Mouse (Mus musculus): Measurements from ENCODE around the gene Synj1. TPM values are rescaled to one million over a fixed set of nuclear protein-coding genes. Genes with fewer than 3 reads are reported as not detected.
A peak's percentile ranks its signal among the peaks of the same experiment; 100 is the strongest.

Synj1 gene
- polyA plus RNA-seq, 1 experiment: 10.0 TPM

GRCm38 (mm10) chr16:90953147-90953546 lies 58.0 kb downstream of the Synj1 start:
- Histone ChIP-seq H3K4me3 (no peak overlapping the region), H3ac (ENCODE audit: control insufficient read depth, insufficient read length) (no peak overlapping the region), H3K36me3 (ENCODE audit: control insufficient read depth, insufficient read depth) (peaks cover 5% of the 10 kb centered on the region), H3K27me3 (ENCODE audit: control insufficient read depth, insufficient read depth, insufficient read length) (no peaks in the 10 kb centered on the region), H3K79me2 (ENCODE audit: control insufficient read depth, insufficient read depth) (no peaks in the 10 kb centered on the region), H3K4me2 (ENCODE audit: low read depth) (no peak overlapping the region)
- TF ChIP-seq POLR2A (IDR thresholded peaks at IDR 0.05; ENCODE audit: insufficient read length, low read depth) (no peak), USF1 (IDR thresholded peaks at IDR 0.05; ENCODE audit: low read depth) (no peak), TCF12 (IDR thresholded peaks at IDR 0.05; ENCODE audit: insufficient read depth, poor library complexity, severe bottlenecking) (no peak), MYOD1 (IDR thresholded peaks at IDR 0.05; ENCODE audit: control insufficient read depth in 1 of 3, insufficient read length in 2 of 3, low read depth in 2 of 3) (no peak), MYOG (IDR thresholded peaks at IDR 0.05; ENCODE audit: control insufficient read depth in 1 of 3, insufficient read depth in 1 of 3, insufficient read length in 2 of 3, low read depth in 2 of 3) (no peak), CEBPB (IDR thresholded peaks at IDR 0.05; ENCODE audit: insufficient read depth, poor library complexity, severe bottlenecking) (no peak), SRF (IDR thresholded peaks at IDR 0.05; ENCODE audit: control insufficient read depth, insufficient read length, low read depth) (no peak), TCF3 (IDR thresholded peaks at IDR 0.05; ENCODE audit: insufficient read length, low read depth) (no peak), REST (IDR thresholded peaks at IDR 0.05; ENCODE audit: insufficient read depth, insufficient read length) (no peak), MAX (IDR thresholded peaks at IDR 0.05; ENCODE audit: low read depth) (no peak), E2F4 (IDR thresholded peaks at IDR 0.05; ENCODE audit: insufficient read depth) (no peak), POLR2AphosphoS2 (IDR thresholded peaks at IDR 0.05; ENCODE audit: insufficient read length, low read depth) (no peak)

- Histone ChIP-seq H3K79me2 (ENCODE audit: control insufficient read depth, insufficient read depth) (no peaks in the 10 kb centered on the region), H3K4me2 (ENCODE audit: low read depth) (no peak overlapping the region), H3K27me3 (ENCODE audit: control insufficient read depth, insufficient read depth, insufficient read length) (no peaks in the 10 kb centered on the region), H3K4me3 (no peak overlapping the region), H3ac (ENCODE audit: control insufficient read depth, insufficient read length) (no peak overlapping the region), H3K36me3 (ENCODE audit: control insufficient read depth, insufficient read depth) (peaks cover 5% of the 10 kb centered on the region)
- TF ChIP-seq REST (IDR thresholded peaks at IDR 0.05; ENCODE audit: insufficient read depth, insufficient read length) (no peak), SRF (IDR thresholded peaks at IDR 0.05; ENCODE audit: control insufficient read depth, insufficient read length, low read depth) (no peak), POLR2AphosphoS2 (IDR thresholded peaks at IDR 0.05; ENCODE audit: insufficient read length, low read depth) (no peak), E2F4 (IDR thresholded peaks at IDR 0.05; ENCODE audit: insufficient read depth) (no peak), MAX (IDR thresholded peaks at IDR 0.05; ENCODE audit: low read depth) (no peak), CEBPB (IDR thresholded peaks at IDR 0.05; ENCODE audit: insufficient read depth, poor library complexity, severe bottlenecking) (no peak), MYOD1 (IDR thresholded peaks at IDR 0.05; ENCODE audit: control insufficient read depth in 1 of 3, insufficient read length in 2 of 3, low read depth in 2 of 3) (no peak), TCF12 (IDR thresholded peaks at IDR 0.05; ENCODE audit: insufficient read depth, poor library complexity, severe bottlenecking) (no peak), MYOG (IDR thresholded peaks at IDR 0.05; ENCODE audit: control insufficient read depth in 1 of 3, insufficient read depth in 1 of 3, insufficient read length in 2 of 3, low read depth in 2 of 3) (no peak), USF1 (IDR thresholded peaks at IDR 0.05; ENCODE audit: low read depth) (no peak), POLR2A (IDR thresholded peaks at IDR 0.05; ENCODE audit: insufficient read length, low read depth) (no peak), TCF3 (IDR thresholded peaks at IDR 0.05; ENCODE audit: insufficient read length, low read depth) (no peak)
Measured at GRCm38 (mm10) chr16:90950354-90950963, 60.6 kb downstream of the Synj1 start.

GRCm38 (mm10) chr16:90946977-90947376 lies 64.1 kb downstream of the Synj1 start:
- H3ac ChIP-seq (ENCODE audit: control insufficient read depth, insufficient read length): no peak overlapping the region
- H3K79me2 ChIP-seq (ENCODE audit: control insufficient read depth, insufficient read depth): no peaks in the 10 kb centered on the region
- peaks cover 13% of the 10 kb centered on the region for H3K36me3 ChIP-seq (ENCODE audit: control insufficient read depth, insufficient read depth)
- no peak overlapping the region for H3K4me2 ChIP-seq (ENCODE audit: low read depth)
- no peak overlapping the region for H3K4me3 ChIP-seq
- TF ChIP-seq MYOD1 (IDR thresholded peaks at IDR 0.05; ENCODE audit: control insufficient read depth in 1 of 3, insufficient read length in 2 of 3, low read depth in 2 of 3): no peak
- H3K27me3 ChIP-seq (ENCODE audit: control insufficient read depth, insufficient read depth, insufficient read length): no peaks in the 10 kb centered on the region

DNA sequence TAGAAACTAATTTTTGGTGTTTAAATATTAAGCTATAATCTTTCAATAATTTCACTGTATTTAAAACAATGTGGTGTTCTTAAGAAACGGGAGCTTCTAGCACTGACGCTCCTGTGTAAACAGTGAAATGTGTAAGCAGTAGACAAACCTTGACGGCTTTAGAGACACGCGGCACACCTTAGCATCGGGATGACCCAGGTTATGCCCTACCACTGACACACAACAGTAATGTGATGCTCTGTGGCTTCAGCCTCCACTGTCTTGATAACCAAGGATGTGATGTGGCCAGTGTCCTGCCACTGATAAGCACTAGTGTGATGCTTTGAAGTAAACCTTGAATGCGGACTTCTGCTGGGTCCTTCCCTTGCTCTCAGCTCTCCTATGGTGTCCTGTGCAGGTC lies 69.9 kb downstream of the Synj1 start:
- Histone ChIP-seq H3K4me3 (no peak overlapping the region), H3K27me3 (ENCODE audit: control insufficient read depth, insufficient read depth, insufficient read length) (no peaks in the 10 kb centered on the region), H3K4me2 (ENCODE audit: low read depth) (no peak overlapping the region), H3ac (ENCODE audit: control insufficient read depth, insufficient read length) (no peak overlapping the region), H3K36me3 (ENCODE audit: control insufficient read depth, insufficient read depth) (peaks cover 15% of the 10 kb centered on the region), H3K79me2 (ENCODE audit: control insufficient read depth, insufficient read depth) (no peaks in the 10 kb centered on the region)
- TF ChIP-seq MAX (IDR thresholded peaks at IDR 0.05; ENCODE audit: low read depth) (no peak), SRF (IDR thresholded peaks at IDR 0.05; ENCODE audit: control insufficient read depth, insufficient read length, low read depth) (no peak), TCF3 (IDR thresholded peaks at IDR 0.05; ENCODE audit: insufficient read length, low read depth) (no peak), REST (IDR thresholded peaks at IDR 0.05; ENCODE audit: insufficient read depth, insufficient read length) (no peak), POLR2AphosphoS2 (IDR thresholded peaks at IDR 0.05; ENCODE audit: insufficient read length, low read depth) (no peak)

GRCm38 (mm10) chr16:90934687-90935328 lies 76.3 kb downstream of the Synj1 start, which contains the start of gene Cfap298:
TSS of gene Cfap298 (minus strand) at chr16:90935114.
- TF ChIP-seq MYOG (IDR thresholded peaks at IDR 0.05; ENCODE audit: control insufficient read depth in 1 of 3, insufficient read depth in 1 of 3, insufficient read length in 2 of 3, low read depth in 2 of 3) (no peak), TCF12 (IDR thresholded peaks at IDR 0.05; ENCODE audit: insufficient read depth, poor library complexity, severe bottlenecking) (no peak), E2F4 (IDR thresholded peaks at IDR 0.05; ENCODE audit: insufficient read depth) (no peak), POLR2A (IDR thresholded peaks at IDR 0.05; ENCODE audit: insufficient read length, low read depth) (peak; percentile 60), MAX (IDR thresholded peaks at IDR 0.05; ENCODE audit: low read depth) (peak; percentile 75), REST (IDR thresholded peaks at IDR 0.05; ENCODE audit: insufficient read depth, insufficient read length) (no peak), USF1 (IDR thresholded peaks at IDR 0.05; ENCODE audit: low read depth) (peak; percentile 8), CEBPB (IDR thresholded peaks at IDR 0.05; ENCODE audit: insufficient read depth, poor library complexity, severe bottlenecking) (no peak), POLR2AphosphoS2 (IDR thresholded peaks at IDR 0.05; ENCODE audit: insufficient read length, low read depth) (no peak), SRF (IDR thresholded peaks at IDR 0.05; ENCODE audit: control insufficient read depth, insufficient read length, low read depth) (no peak), TCF3 (IDR thresholded peaks at IDR 0.05; ENCODE audit: insufficient read length, low read depth) (no peak), MYOD1 (IDR thresholded peaks at IDR 0.05; ENCODE audit: control insufficient read depth in 1 of 3, insufficient read length in 2 of 3, low read depth in 2 of 3) (peak in 1 of 3 experiments; percentile 21)
- H3K4me2 ChIP-seq (ENCODE audit: low read depth): peak within 1 kb of the TSS; percentile 95
- peak within 1 kb of the TSS; percentile 62 for H3K4me3 ChIP-seq
- H3K36me3 ChIP-seq (ENCODE audit: control insufficient read depth, insufficient read depth): no peaks in the 10 kb centered on the region
- no peaks in the 10 kb centered on the region for H3K27me3 ChIP-seq (ENCODE audit: control insufficient read depth, insufficient read depth, insufficient read length)
- H3K79me2 ChIP-seq (ENCODE audit: control insufficient read depth, insufficient read depth): no peaks in the 10 kb centered on the region
- H3ac ChIP-seq (ENCODE audit: control insufficient read depth, insufficient read length): peak within 1 kb of the TSS; percentile 37

Data from myocyte (in vitro differentiated cells).